Mouse (Mus musculus) gastrocnemius, adult 18-20 months (tissue): Measurements from ENCODE around the gene Dmrtc1b. TPM values are rescaled to one million over a fixed set of nuclear protein-coding genes. Genes with fewer than 3 reads are reported as not detected.
"Not testable (repeated sequence)": the region's sequence is repeated elsewhere in the genome, so short reads cannot be mapped to it uniquely, and the experiment has no call there.

Experiments used
- DNase-seq: peaks from one replicate; pipeline ENCODE4 v3.0.0; 2021; ENCODE audit warnings: low spot score
- long read RNA-seq, 2 experiments: library from polyadenylated mRNA; stranded (forward); transcript quantifications; one replicate each; pipeline ENCODE4 v2.0.0; 2021
- total RNA-seq, 2 experiments: library from RNA; stranded (reverse); gene quantifications; 2 replicates each; pipeline ENCODE4 v1.2.3; 2021

Dmrtc1b gene
- total RNA-seq: not detected
- long read RNA-seq, experiment 1: 0 reads
- long read RNA-seq, experiment 2: 0 reads

DNA sequence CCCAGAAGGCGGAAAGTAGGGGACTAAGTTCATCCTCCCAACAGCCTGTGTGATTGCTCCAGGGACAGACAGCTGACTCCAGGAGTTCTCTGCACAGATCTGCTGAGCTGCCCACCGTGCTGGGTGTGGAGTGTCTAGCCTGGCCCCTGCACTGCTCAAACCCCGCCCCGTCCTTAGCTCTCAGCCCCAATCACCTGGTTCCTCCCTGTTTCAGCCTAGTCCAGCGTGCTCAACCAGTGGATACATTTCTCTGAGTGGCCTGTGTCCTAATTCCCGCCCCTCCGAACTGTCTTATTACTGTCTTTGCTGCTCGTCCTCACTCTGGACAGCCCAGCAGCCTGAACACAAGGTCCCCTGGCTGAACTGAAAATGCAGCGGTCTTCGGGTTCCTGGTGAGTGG, at the start of gene Dmrtc1b, which contains the start of gene Gm9112:
Gene Dmrtc1b, plus strand, starts transcription at position 331 of the 400 bp plus-strand sequence.
Gene Gm9112, minus strand, starts transcription at position 101 of the 400 bp plus-strand sequence.
- DNase-seq: not testable (repeated sequence)

DNA sequence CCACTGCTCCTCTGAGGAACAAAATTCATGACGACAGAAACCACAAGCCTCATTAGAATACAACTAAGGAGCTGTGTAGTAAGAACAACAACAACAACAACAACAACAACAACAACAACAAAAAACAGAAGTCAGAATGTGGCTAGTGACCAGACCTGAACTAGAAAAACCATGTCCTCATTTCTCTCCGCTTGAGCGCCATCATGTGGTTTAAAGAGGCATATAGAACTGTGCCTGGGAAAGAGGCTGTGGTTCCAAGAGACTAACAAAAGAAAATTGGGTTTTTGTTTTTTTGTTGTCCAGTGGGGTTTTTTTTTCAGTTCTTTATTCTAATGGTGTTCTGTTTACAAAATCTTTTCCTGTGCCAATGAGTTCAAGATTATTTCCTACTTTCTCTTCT, 47.0 kb upstream of the Dmrtc1b start:
- DNase-seq: peak; percentile 62

DNA sequence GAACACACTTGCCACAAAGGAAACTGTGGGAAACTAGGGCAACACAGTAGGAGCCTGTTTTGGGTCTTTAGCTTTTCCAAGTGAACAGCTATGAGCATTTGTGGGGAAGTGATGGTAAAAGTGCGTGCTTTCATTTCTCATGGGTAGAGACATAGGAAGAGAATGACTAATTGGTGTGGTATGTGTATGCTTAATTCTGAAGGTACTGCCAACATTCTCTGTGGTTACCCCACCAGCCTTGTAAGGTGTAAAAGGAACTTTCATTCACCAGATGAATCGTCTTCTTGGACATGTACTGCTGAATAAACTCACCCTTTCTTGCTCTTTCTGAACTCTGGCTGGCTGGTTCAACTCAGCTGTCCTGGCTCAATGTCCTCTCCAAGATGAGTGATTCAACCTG, 41.0 kb upstream of the Dmrtc1b start:
- no peak for DNase-seq

DNA sequence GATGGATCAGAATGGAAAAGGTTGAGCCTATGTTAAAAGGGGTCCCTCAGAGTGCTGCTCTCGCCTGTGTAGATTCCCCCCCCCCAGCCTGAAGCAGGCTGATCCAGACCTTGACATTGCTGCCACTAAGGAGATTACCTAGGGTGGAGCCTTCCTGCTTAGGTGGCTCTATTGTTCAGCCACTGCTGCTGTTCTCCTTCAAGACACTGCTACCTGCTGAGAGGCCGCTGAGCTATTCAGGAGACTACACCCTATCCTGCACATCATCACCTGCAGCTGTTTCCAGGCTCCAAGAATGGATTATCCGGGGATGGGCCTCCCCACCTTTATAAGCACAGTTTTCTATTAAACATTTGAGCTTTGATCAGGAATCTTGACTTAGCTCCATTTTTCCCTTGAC, 23.0 kb upstream of the Dmrtc1b start:
- not testable (repeated sequence) for DNase-seq

DNA sequence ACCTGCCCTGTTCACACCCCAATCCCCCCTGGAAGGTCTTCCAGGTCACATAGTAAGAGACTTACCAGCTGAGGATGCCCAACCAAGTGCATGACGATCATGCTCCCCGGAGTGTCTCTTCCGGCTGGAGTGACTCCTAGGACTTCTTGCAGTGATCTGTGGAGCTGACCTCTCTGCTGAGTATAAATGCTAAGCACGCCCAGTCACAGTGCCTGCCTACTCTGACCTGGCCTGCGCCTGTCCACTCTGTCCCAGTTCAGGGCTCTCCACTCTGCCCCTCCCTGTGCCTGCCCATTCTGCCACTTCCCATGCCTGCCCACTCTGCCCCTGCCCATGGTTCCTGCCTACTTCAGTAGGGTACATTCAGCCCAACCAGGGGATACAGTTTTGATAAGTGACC, 20.8 kb upstream of the Dmrtc1b start, which contains the start of gene Gm3880:
Gene Gm3880, minus strand, starts transcription at position 101 of the 400 bp plus-strand sequence.
- DNase-seq: not testable (repeated sequence)

DNA sequence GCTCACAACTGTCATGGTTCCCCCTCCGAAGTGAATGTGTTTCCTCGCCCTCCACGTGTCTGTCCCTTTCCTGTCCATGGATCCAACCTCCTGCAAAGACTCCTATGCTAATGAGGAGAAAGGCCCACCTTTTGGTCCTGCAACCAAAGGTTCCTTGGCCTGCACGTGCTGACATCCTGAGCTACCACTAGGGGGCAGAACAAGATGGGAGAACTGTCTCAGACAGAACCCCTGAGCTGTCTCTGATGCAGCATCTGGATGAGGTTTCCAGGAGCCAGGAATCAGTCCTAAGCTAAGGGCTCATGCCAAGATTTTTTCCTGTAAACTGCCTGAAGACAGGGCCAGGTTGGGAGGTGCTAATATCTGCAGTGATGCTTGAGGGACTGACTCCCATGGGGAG, 18.4 kb upstream of the Dmrtc1b start:
- peak; percentile 3 for DNase-seq

DNA sequence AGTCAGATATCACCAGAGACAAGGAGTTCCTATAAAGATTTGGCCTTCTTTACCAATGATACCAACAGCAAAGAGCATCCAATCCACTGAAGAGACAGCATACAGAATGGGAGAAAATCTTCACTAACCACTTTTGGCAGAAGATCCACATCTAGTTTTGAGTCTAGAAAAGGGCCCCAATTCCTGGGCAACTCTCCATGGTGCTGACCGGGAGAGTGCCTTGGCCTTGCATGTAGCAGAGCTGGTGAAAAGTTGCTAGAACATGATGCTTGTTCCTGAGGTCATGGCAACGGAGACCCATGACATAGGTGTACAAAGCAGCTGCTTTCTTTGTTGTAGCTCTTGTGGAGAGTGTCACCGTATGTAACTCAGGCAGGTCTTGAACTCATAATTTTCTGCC, 7.0 kb upstream of the Dmrtc1b start:
- not testable (repeated sequence) for DNase-seq

DNA sequence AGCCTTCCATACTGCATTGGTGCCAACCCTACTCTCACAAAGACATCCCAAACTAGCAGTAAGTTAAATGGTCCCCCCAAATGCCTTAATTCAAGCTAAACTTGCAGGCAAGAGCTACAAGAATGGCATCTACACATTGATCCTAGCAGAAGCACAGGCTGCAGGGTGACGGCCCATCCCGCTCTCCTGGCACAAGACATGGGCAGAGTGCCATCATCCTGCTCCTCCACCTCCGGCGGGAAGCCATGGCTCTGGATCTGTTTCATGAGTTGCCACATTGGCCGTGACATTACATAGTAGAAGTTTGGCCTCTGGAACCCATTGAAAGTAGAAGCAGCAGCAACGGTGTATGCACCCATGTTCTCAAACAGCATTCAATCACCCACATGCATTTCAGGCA, 16.6 kb downstream of the Dmrtc1b start:
- not testable (repeated sequence) for DNase-seq

Other genes starting within 250 kb of the Dmrtc1b start
- 1 to 10 TPM; 4.0 to 4.8 TPM for gene Hdac8, start 202.5 kb upstream of the Dmrtc1b start, total RNA-seq
- 100 to 1,000 TPM; 496 to 527 TPM for gene Phka1, start 63.6 kb upstream of the Dmrtc1b start, total RNA-seq
- gene Gm3880, start 20.9 kb upstream of the Dmrtc1b start, total RNA-seq: not detected
- gene Gm9112, start 230 bp upstream of the Dmrtc1b start, total RNA-seq: not detected
- not detected for gene Dmrtc1c1, start 95.1 kb downstream of the Dmrtc1b start, total RNA-seq
- gene Dmrtc1c2, start 146.8 kb downstream of the Dmrtc1b start, total RNA-seq: not detected
- gene 1700031F05Rik, start 160.1 kb downstream of the Dmrtc1b start, total RNA-seq: not detected
- not detected for gene Dmrtc1a, start 200.8 kb downstream of the Dmrtc1b start, total RNA-seq
- not detected for gene 1700011M02Rik, start 201.0 kb downstream of the Dmrtc1b start, total RNA-seq
- gene 1700018G05Rik, start 220.5 kb downstream of the Dmrtc1b start, total RNA-seq: not detected